Mouse (Mus musculus) liver, embryonic 14.5 days (tissue): Measurements from ENCODE around the gene Tnn. TPM values are rescaled to one million over a fixed set of nuclear protein-coding genes. Genes with fewer than 3 reads are reported as not detected.

Experiments used
- ATAC-seq: fragments of 200-750 bp; cut with Nextera tagmentation; 2 replicates; pipeline ENCODE4 v1.8.0; 2017; ENCODE audit warnings: moderate number of reproducible peaks, mild to moderate bottlenecking, moderate library complexity; ENCODE audit not compliant: insufficient read depth
- DNase-seq, 3 experiments: peaks; one replicate each; pipeline ENCODE4 v3.0.0-alpha.2; 2012 to 2013; ENCODE audit warnings: low read depth in 3 of 3, low spot score in 3 of 3
- H3K27ac ChIP-seq: fragments of 300-500 bp; sonication (generic); 2 replicates; pipeline ENCODE4 v1.5.1; 2014; ENCODE audit warnings: moderate library complexity, mild to moderate bottlenecking, control low read depth, inconsistent platforms
- H3K27me3 ChIP-seq: fragments of 300-500 bp; sonication (generic); 2 replicates; pipeline ENCODE4 v1.6.1; 2014; ENCODE audit warnings: mild to moderate bottlenecking, low read length, moderate library complexity; ENCODE audit not compliant: control insufficient read depth, insufficient read depth
- H3K36me3 ChIP-seq: fragments of 300-500 bp; sonication (generic); replicated peaks from 2 replicates; pipeline ENCODE4 v1.6.1; 2014; ENCODE audit warnings: low read depth; ENCODE audit not compliant: control insufficient read depth, insufficient read depth
- H3K4me1 ChIP-seq, 2 experiments: fragments of 200-500 bp in 1 of 2; fragments of 300-500 bp in 1 of 2; sonication (generic) in 1 of 2; replicated peaks; 2 replicates each; pipeline ENCODE4 v1.6.1; 2012 to 2014; ENCODE audit warnings: antibody characterized with exemption in 1 of 2, inconsistent platforms in 1 of 2, low read length in 1 of 2; ENCODE audit not compliant: control insufficient read depth in 2 of 2, insufficient read depth in 2 of 2
- H3K4me2 ChIP-seq: fragments of 300-500 bp; sonication (generic); 2 replicates; pipeline ENCODE4 v1.6.1; 2014; ENCODE audit warnings: low read depth, mild to moderate bottlenecking, control low read depth, moderate library complexity
- H3K4me3 ChIP-seq, 2 experiments: fragments of 200-500 bp in 1 of 2; fragments of 300-500 bp in 1 of 2; sonication (generic) in 1 of 2; 2 replicates each; pipeline ENCODE4 v1.5.1; 2012 to 2014; ENCODE audit warnings: low read depth in 2 of 2, low read length in 2 of 2, mild to moderate bottlenecking in 2 of 2, control low read depth in 1 of 2, inconsistent platforms in 1 of 2, moderate library complexity in 1 of 2; ENCODE audit not compliant: insufficient read depth in 1 of 2
- H3K9ac ChIP-seq: fragments of 300-500 bp; sonication (generic); replicated peaks from 2 replicates; pipeline ENCODE4 v1.6.1; 2014; ENCODE audit warnings: mild to moderate bottlenecking, control low read depth, moderate library complexity
- H3K9me3 ChIP-seq: fragments of 300-500 bp; sonication (generic); 2 replicates; pipeline ENCODE4 v1.6.1; 2016; ENCODE audit warnings: low read length, mixed read lengths; ENCODE audit not compliant: control insufficient read depth
- CTCF ChIP-seq: IDR thresholded peaks from 2 replicates; pipeline ENCODE4 v1.5.1; 2016; ENCODE audit warnings: antibody characterized with exemption, low read depth, control low read depth
- EP300 ChIP-seq: IDR thresholded peaks from 2 replicates; pipeline ENCODE4 v1.6.1; 2016; ENCODE audit warnings: antibody characterized with exemption, low read depth
- WGBS: fragments of 180-500 bp; shearing (Covaris S2); extraction: QIAGEN DNeasy Blood & Tissue Kit; methylation state at CpG from one replicate; pipeline ENCODE4 v1.1.7; 2014; ENCODE audit not compliant: insufficient replicate concordance; 5-methylcytosine and 5-hydroxymethylcytosine counted together
- polyA plus RNA-seq, 2 experiments: library from polyadenylated mRNA; depleted of rRNA in 1 of 2; stranded (reverse) in 1 of 2; unstranded in 1 of 2; fragments of >200 nt; fragmentation: Nextera tagmentation in 1 of 2; extraction: Ambion mirVana in 1 of 2; gene quantifications; 2 replicates each; pipeline versions ENCODE4 v1.2.1 to v1.2.3; 2012 to 2014

Tnn gene
- polyA plus RNA-seq, 2 experiments = 0.01 TPM; not detected in 1

DNA sequence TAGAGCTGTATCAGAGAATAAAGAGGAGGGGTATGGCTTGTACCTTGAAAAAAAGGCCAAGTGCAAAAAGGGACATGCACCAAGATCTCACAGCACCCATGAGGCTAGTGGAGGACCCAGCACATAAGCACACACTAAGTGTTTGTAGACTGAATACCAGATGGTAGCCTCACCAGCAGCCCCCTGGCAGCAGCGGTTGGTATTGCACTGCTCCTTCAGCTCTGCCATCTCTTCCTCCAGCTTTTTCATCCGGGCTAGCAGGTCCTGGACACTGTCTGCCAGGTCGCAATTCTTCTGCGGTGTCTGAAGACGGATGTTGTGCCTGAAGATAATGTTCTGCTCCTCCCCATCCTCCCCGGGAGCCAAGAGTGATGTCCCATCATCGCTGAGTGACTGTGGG is 6.1 kb downstream of the Tnn start:
- no peak for TF ChIP-seq EP300
- peak; percentile 19; the same call in 1 of the 2 replicates for TF ChIP-seq CTCF
- Histone ChIP-seq H3K4me1 (no peaks in the 10 kb centered on the region), H3K27ac (no peak overlapping the region), H3K4me3 (no peak overlapping the region), H3K9ac (no peak overlapping the region), H3K9me3 (no peaks in the 10 kb centered on the region), H3K36me3 (no peaks in the 10 kb centered on the region), H3K4me2 (no peak overlapping the region), H3K27me3 (no peaks in the 10 kb centered on the region)
- 69% methylated on average over 7 of the region's 7 CpGs for WGBS
- ATAC-seq (no peak), DNase-seq (no peak)

DNA sequence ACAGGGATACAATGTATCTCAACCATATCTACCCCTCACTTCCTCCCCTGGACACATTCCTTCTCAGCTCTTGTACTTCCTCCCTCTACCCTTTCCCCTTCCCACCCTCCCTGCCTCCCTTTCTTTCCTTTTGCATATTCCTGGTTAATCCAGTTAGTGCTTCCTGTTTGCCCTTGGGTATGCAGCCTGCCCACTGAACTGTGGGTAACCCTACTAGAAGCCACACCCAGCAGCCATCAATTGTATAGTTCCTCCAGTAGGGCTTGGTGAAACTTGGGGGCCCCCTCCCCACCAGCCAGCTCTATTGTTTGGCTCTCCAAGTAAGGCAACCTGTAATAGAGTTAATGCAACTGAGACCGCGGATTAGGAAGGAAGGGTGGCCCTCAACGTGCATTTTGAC is 7.8 kb downstream of the Tnn start:
- Histone ChIP-seq H3K9me3 (no peaks in the 10 kb centered on the region), H3K9ac (no peak overlapping the region), H3K4me3 (no peak overlapping the region), H3K4me1 (no peaks in the 10 kb centered on the region), H3K27ac (no peak overlapping the region), H3K36me3 (no peaks in the 10 kb centered on the region), H3K27me3 (no peaks in the 10 kb centered on the region), H3K4me2 (no peak overlapping the region)
- TF ChIP-seq CTCF (no peak), EP300 (no peak)
- DNase-seq = no peak
- 50% methylated on average over 3 of the region's 3 CpGs for WGBS
- no peak for ATAC-seq

DNA sequence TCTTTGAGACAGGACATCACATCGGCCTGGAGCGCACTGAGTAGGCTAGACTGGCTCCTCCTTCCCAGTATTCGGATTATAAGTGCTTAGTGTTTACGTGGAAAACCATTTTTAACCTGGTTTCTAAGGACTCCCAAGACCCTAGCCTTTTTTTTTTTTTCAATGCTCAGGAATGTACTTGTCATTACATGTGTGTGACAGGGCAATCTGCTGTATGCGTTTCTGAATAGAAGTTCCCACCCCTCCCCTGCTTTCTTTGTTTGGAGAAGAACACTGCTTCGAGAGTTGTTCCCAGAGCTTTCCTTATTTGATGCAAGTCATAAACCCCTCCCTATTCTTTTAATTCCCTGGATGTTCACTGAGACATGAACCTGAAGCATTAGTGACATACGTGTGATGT is 9.0 kb downstream of the Tnn start:
- H3K4me2 ChIP-seq = no peak overlapping the region
- H3K9me3 ChIP-seq = no peaks in the 10 kb centered on the region
- no peaks in the 10 kb centered on the region for H3K4me1 ChIP-seq
- no peaks in the 10 kb centered on the region for H3K36me3 ChIP-seq
- no peak overlapping the region for H3K4me3 ChIP-seq
- H3K9ac ChIP-seq = no peak overlapping the region
- DNase-seq = no peak
- WGBS = 72% methylated on average over 7 of the region's 7 CpGs
- ATAC-seq = no peak
- TF ChIP-seq EP300 (no peak), CTCF (no peak)
- H3K27ac ChIP-seq = no peak overlapping the region
- no peaks in the 10 kb centered on the region for H3K27me3 ChIP-seq

- ATAC-seq (no peak), DNase-seq (no peak)
- Histone ChIP-seq H3K27me3 (no peaks in the 10 kb centered on the region), H3K4me3 (no peak overlapping the region), H3K4me1 (no peaks in the 10 kb centered on the region), H3K9ac (no peak overlapping the region), H3K36me3 (no peaks in the 10 kb centered on the region), H3K4me2 (no peak overlapping the region), H3K27ac (no peak overlapping the region), H3K9me3 (no peaks in the 10 kb centered on the region)
- no peak for TF ChIP-seq CTCF
- TF ChIP-seq EP300 = no peak
- 66% methylated on average over 7 of the region's 7 CpGs for WGBS
Measured at GRCm38 (mm10) chr1:160136362-160136890, 17.0 kb downstream of the Tnn start.

GRCm38 (mm10) chr1:160133464-160134079 is 19.8 kb downstream of the Tnn start:
- TF ChIP-seq EP300 = no peak
- TF ChIP-seq CTCF = no peak
- no peaks in the 10 kb centered on the region for H3K36me3 ChIP-seq
- 28% methylated on average over 4 of the region's 4 CpGs for WGBS

More at GRCm38 (mm10) chr1:160133464-160134079, 19.8 kb downstream of the Tnn start:
- Histone ChIP-seq H3K27ac (no peak overlapping the region), H3K9me3 (no peaks in the 10 kb centered on the region), H3K9ac (no peak overlapping the region), H3K4me2 (no peak overlapping the region), H3K27me3 (no peaks in the 10 kb centered on the region), H3K4me1 (no peaks in the 10 kb centered on the region), H3K4me3 (no peak overlapping the region)
- no peak for DNase-seq
- ATAC-seq = no peak
